Mouse (Mus musculus) kidney, embryonic 16.5 days (tissue): ENCODE measurements around the gene Prr29. TPM values are rescaled to one million over a fixed set of nuclear protein-coding genes. Genes with fewer than 3 reads are reported as not detected.

Source experiments
- ATAC-seq: fragments of 200-750 bp; cut with Nextera tagmentation; 2 replicates; pipeline ENCODE4 v1.8.0; 2017; ENCODE audit warnings: moderate TSS enrichment; ENCODE audit not compliant: low FRiP score, low TSS enrichment
- H3K27ac ChIP-seq: fragments of 300-500 bp; sonication (generic); 2 replicates; pipeline ENCODE4 v1.5.1; 2014; ENCODE audit warnings: low read length
- H3K27me3 ChIP-seq: fragments of 300-500 bp; sonication (generic); 2 replicates; pipeline ENCODE4 v1.6.1; 2014; ENCODE audit warnings: low read length, control low read depth, mixed read lengths; ENCODE audit not compliant: insufficient read depth
- H3K36me3 ChIP-seq: fragments of 300-500 bp; sonication (generic); 2 replicates; pipeline ENCODE4 v1.6.1; 2014; ENCODE audit warnings: low read length, control low read depth, mixed read lengths; ENCODE audit not compliant: insufficient read depth
- H3K4me1 ChIP-seq: fragments of 300-500 bp; sonication (generic); 2 replicates; pipeline ENCODE4 v1.6.1; 2014; ENCODE audit warnings: low read length, control low read depth, mixed read lengths; ENCODE audit not compliant: insufficient read depth
- H3K4me2 ChIP-seq: fragments of 300-500 bp; sonication (generic); replicated peaks from 2 replicates; pipeline ENCODE4 v1.6.1; 2014; ENCODE audit warnings: low read depth, low read length
- H3K4me3 ChIP-seq: fragments of 300-500 bp; sonication (generic); 2 replicates; pipeline ENCODE4 v1.5.1; 2014; ENCODE audit warnings: mild to moderate bottlenecking, low read length
- H3K9ac ChIP-seq: fragments of 300-500 bp; sonication (generic); replicated peaks from 2 replicates; pipeline ENCODE4 v1.6.1; 2014; ENCODE audit warnings: low read length
- H3K9me3 ChIP-seq: fragments of 300-500 bp; sonication (generic); 2 replicates; pipeline ENCODE4 v1.6.1; 2016; ENCODE audit warnings: low read length, control low read depth
- WGBS: fragments of 180-500 bp; shearing (Covaris S2); extraction: QIAGEN DNeasy Blood & Tissue Kit; methylation state at CpG from one replicate; pipeline ENCODE4 v1.1.7; 2014; 5-methylcytosine and 5-hydroxymethylcytosine counted together
- polyA plus RNA-seq: library from polyadenylated mRNA; unstranded; fragments of >200 nt; fragmentation: Nextera tagmentation; extraction: Ambion mirVana; gene quantifications from 2 replicates; pipeline ENCODE4 v1.2.1, GENCODE M21; 2015

The Prr29 gene
- polyA plus RNA-seq: 0.36 and 0.39 TPM in 2 replicates

- peak; percentile 46; the same call in 1 of the 2 replicates for ATAC-seq
Measured at GRCm38 (mm10) chr11:106365366-106365765, at the start of gene Prr29. TSS of gene Prr29 (plus strand) at chr11:106365472.

DNA sequence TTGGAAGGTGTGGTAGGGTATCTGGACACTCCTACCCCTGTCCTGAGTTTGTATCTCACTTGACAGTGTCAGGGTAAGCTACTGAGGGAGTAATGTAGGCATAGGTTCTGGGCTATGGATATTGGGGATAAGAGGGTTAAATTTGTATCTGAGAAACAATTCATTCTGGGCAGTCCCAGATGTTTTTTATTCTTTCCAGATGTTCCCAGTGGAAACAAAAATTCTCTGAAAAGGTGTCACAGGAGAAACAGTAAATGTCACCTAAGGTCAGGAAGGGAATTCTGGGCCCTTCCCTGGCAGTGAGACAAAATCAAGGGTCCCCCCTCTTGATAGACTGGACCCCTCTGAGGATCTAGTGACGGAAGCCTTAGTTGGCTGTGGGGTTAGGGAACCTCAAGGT is 48.9 kb upstream of the Prr29 start:
- Histone ChIP-seq H3K4me2 (no peak overlapping the region), H3K9ac (no peak overlapping the region), H3K9me3 (no peaks in the 10 kb centered on the region), H3K27ac (no peak overlapping the region), H3K4me3 (no peak overlapping the region), H3K4me1 (peaks cover 32% of the 10 kb centered on the region), H3K27me3 (no peaks in the 10 kb centered on the region), H3K36me3 (no peaks in the 10 kb centered on the region)
- WGBS: 67% methylated on average over 1 of the region's 1 CpGs
- no peak for ATAC-seq

More at GRCm38 (mm10) chr11:106365366-106365765, at the start of gene Prr29:
- H3K27ac ChIP-seq: peak within 1 kb of the TSS; percentile 64
- peak within 1 kb of the TSS; percentile 41 for H3K9ac ChIP-seq
- H3K4me3 ChIP-seq: no peak within 1 kb of the TSS
- peak within 1 kb of the TSS; percentile 36 for H3K4me2 ChIP-seq
- no peaks in the 10 kb centered on the region for H3K9me3 ChIP-seq
- H3K4me1 ChIP-seq: peaks cover 20% of the 10 kb centered on the region
- no peaks in the 10 kb centered on the region for H3K36me3 ChIP-seq
- 44% methylated on average over 10 of the region's 10 CpGs for WGBS
- H3K27me3 ChIP-seq: no peaks in the 10 kb centered on the region

- Histone ChIP-seq H3K27ac (no peak overlapping the region), H3K27me3 (no peaks in the 10 kb centered on the region), H3K4me1 (peaks cover 32% of the 10 kb centered on the region), H3K4me2 (no peak overlapping the region), H3K9me3 (no peaks in the 10 kb centered on the region), H3K36me3 (no peaks in the 10 kb centered on the region), H3K9ac (no peak overlapping the region), H3K4me3 (no peak overlapping the region)
- 81% methylated on average over 7 of the region's 7 CpGs for WGBS
- no peak for ATAC-seq
Measured at GRCm38 (mm10) chr11:106317801-106318200, 47.5 kb upstream of the Prr29 start.

DNA sequence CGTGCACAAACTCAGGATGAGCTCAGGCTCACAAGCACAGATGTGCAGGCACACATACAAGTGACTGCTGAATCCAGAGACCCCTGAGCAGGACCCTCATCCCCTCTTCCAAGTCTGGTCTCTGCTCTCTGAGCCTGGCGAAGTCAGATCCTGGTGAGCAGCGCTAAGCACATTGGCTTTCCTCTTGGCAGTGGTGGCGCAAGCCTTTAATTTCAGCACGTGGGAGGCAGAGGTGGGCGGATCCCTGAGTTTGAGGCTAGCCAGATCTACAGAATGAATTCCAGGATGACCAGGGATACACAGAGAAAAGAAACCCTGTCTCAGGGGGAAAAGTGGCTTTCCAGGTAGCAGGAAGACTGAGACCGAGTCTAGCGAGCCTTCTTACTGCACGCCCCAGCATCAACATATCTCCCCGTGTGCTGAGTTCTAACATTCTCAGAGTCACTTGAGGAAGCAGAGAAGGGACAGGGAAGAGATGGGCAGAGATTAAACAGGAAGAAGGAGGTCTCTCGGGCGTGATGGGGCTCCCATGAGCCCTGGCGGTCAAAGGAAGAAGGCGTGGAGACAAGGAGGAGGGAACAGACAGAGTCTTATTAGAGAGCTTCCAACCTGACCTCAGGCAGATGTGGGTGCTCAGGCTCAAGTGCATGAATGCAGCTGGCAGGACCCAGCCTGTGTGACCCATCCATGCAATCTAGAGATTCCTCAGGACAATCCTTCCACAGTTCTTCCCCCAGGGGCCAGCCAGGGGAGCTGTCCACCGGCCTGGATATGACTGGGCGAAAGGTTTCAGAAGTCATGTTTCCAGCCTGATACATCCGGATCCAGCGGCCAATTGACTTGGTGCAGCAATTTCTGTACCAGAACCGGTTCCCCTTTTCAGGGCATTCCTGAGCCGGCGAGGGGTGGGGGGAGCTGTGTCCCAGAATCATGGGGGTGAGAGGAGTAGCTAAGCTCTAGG is 46.6 kb upstream of the Prr29 start:
- no peak for ATAC-seq
- Histone ChIP-seq H3K4me3 (no peak overlapping the region), H3K4me2 (no peak overlapping the region), H3K27ac (peak overlapping the region; percentile 25; the same call in 1 of the 2 replicates), H3K9me3 (no peaks in the 10 kb centered on the region), H3K27me3 (no peaks in the 10 kb centered on the region), H3K36me3 (no peaks in the 10 kb centered on the region), H3K4me1 (peaks cover 26% of the 10 kb centered on the region), H3K9ac (0 out of 2 replicates have a peak overlapping the region, but pooled peaks have one; percentile 19)
- WGBS: 61% methylated on average over 21 of the region's 21 CpGs

DNA sequence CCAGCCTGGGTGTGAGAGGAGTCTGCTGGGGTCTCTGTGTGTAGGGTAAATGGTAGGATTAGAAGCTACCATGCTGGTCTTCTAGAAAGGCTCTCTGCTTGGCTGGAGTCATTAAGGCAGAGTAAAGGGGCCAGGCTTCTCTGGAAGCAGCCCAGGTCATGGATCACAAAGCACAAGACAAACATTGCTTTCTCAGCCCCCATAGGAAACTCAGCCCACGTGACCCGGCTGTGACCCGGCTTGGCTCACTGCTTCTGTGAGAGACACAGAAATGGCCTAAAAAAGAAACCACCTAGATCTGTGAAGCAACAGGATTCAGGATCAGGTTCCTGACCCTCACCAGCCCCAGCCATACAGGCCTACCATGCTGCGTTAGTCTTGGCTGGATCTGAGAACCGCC is 40.4 kb upstream of the Prr29 start:
- Histone ChIP-seq H3K36me3 (no peaks in the 10 kb centered on the region), H3K4me3 (no peak overlapping the region), H3K9me3 (no peaks in the 10 kb centered on the region), H3K4me2 (no peak overlapping the region), H3K9ac (peak overlapping the region; percentile 41), H3K4me1 (peaks cover 29% of the 10 kb centered on the region), H3K27me3 (no peaks in the 10 kb centered on the region), H3K27ac (peak overlapping the region; percentile 89)
- 12% methylated on average over 5 of the region's 5 CpGs for WGBS
- peak; percentile 72 for ATAC-seq

DNA sequence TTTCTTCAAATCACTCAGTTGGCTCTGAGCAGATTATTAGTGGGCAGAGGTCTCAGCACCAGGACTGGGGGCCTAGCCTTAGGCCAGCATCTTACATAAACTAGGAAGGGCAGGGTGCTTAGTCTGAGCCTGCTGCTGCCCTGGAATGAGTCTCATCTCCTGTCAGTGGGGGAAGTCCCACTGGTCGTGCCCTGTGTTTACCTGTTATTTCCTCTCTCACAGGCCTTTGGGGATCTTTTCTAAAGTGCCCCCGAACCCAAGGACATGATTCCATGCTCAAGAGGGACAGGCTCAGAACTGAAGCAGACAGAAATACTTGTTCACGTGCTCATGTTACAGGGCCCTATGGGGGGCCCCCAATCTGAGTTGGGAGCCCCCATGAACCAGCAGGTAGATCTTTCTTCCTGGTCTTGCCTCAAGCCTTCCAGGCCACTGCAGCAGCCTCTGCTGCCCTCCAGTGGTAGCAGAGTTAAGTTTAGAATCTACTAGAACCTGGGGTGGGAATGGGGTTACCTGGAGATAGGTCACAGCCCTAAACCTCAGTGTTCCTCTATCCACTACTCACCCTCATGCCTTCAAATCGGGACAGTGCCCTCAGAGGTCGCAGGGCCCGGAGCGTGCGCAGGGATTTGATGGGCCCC is 39.6 kb upstream of the Prr29 start:
- H3K9ac ChIP-seq: no peak overlapping the region
- peaks cover 29% of the 10 kb centered on the region for H3K4me1 ChIP-seq
- H3K4me2 ChIP-seq: no peak overlapping the region
- H3K36me3 ChIP-seq: no peaks in the 10 kb centered on the region
- no peaks in the 10 kb centered on the region for H3K9me3 ChIP-seq
- H3K27me3 ChIP-seq: no peaks in the 10 kb centered on the region
- ATAC-seq: peak; percentile 28
- H3K4me3 ChIP-seq: no peak overlapping the region
- 54% methylated on average over 8 of the region's 8 CpGs for WGBS
- H3K27ac ChIP-seq: peak overlapping the region; percentile 89

DNA sequence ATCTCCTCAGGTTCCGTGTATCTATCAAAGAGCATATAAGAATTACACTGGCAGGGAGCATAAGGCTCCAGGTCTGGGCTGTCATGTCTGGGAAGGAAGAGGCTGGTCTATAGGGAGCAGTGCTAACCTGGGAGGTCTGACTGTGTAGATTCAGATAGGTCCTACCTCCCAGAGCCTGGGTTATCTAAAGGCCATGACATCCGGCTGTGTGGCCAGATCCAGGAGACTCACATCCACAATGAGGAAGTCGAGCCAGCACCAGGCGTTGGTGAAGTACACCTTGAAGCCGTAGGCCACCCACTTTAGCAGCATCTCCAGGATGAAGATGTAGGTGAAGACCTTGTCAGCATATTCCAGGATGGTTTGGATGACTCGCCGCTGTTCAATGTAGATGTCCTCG is 38.8 kb upstream of the Prr29 start:
- Histone ChIP-seq H3K9me3 (no peaks in the 10 kb centered on the region), H3K27ac (no peak overlapping the region), H3K4me1 (peaks cover 29% of the 10 kb centered on the region), H3K4me2 (no peak overlapping the region), H3K36me3 (no peaks in the 10 kb centered on the region), H3K4me3 (no peak overlapping the region), H3K9ac (no peak overlapping the region), H3K27me3 (no peaks in the 10 kb centered on the region)
- WGBS: 85% methylated on average over 8 of the region's 8 CpGs
- no peak for ATAC-seq

DNA sequence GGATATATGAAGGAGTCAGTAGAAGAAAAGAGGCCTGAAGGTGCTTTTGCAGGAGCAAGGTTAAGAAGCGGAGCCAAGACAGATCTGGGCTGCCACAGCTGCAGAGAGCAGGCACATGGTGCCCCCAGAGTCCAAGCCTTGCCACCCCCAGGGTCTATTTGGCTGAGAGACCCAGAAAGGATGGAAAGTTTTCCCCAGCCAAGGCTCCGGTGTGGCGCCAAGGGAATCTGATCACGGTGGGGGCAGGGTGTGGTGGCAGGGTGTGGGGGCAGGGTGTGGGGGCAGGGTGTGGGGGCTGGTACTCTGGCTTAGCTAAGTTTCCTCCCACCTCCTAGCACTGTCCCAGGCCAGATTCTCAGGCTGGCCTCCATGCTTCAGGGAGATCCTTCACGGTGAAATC is 36.8 kb upstream of the Prr29 start:
- Histone ChIP-seq H3K9ac (no peak overlapping the region), H3K36me3 (no peaks in the 10 kb centered on the region), H3K27me3 (no peaks in the 10 kb centered on the region), H3K9me3 (no peaks in the 10 kb centered on the region), H3K27ac (no peak overlapping the region), H3K4me1 (peaks cover 29% of the 10 kb centered on the region), H3K4me2 (no peak overlapping the region), H3K4me3 (no peak overlapping the region)
- ATAC-seq: no peak
- WGBS: 18% methylated on average over 5 of the region's 5 CpGs

- no peaks in the 10 kb centered on the region for H3K36me3 ChIP-seq
- no peak overlapping the region for H3K4me3 ChIP-seq
- peaks cover 25% of the 10 kb centered on the region for H3K4me1 ChIP-seq
- H3K27me3 ChIP-seq: no peaks in the 10 kb centered on the region
- no peak for ATAC-seq
- H3K9me3 ChIP-seq: no peaks in the 10 kb centered on the region
- no peak overlapping the region for H3K4me2 ChIP-seq
- no peak overlapping the region for H3K9ac ChIP-seq
- H3K27ac ChIP-seq: no peak overlapping the region
- 55% methylated on average over 6 of the region's 6 CpGs for WGBS
Measured at GRCm38 (mm10) chr11:106329128-106329527, 36.1 kb upstream of the Prr29 start.

DNA sequence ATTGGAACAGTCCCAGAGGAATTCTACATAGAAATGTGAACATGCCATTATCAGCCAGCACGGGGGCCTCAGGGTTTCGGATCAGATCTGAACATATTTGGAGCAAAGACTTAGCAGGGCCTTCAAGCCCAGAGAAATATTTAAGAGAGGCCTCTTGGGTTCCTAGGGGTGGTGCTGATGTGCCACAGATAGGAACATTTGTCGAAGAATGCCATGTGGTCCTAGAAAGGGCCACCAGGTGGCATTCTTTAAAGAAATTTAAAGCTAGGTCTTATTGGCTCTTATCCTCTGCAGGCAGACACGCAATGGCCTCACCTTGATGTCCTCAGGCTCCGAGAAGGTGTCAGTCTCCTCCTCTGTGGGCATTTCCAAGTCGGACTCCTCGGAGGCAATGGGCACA is 35.6 kb upstream of the Prr29 start:
- H3K27me3 ChIP-seq: no peaks in the 10 kb centered on the region
- no peaks in the 10 kb centered on the region for H3K9me3 ChIP-seq
- H3K4me1 ChIP-seq: peaks cover 19% of the 10 kb centered on the region
- H3K36me3 ChIP-seq: no peaks in the 10 kb centered on the region
- H3K9ac ChIP-seq: no peak overlapping the region
- no peak overlapping the region for H3K4me3 ChIP-seq
- ATAC-seq: no peak
- H3K4me2 ChIP-seq: no peak overlapping the region
- no peak overlapping the region for H3K27ac ChIP-seq
- WGBS: 53% methylated on average over 7 of the region's 7 CpGs
